Mouse (Mus musculus): ENCODE results near the gene Tmem132c.

- no peak for TF ChIP-seq CTCF (IDR thresholded peaks at IDR 0.05)
- no peak for TF ChIP-seq POLR2A (IDR thresholded peaks at IDR 0.05; ENCODE audit: insufficient read depth, low read depth, low read length)
Measured at GRCm38 (mm10) chr5:127299010-127299409, 57.4 kb downstream of the Tmem132c start.

All from heart, adult 2 months (tissue).